Mouse (Mus musculus): ENCODE measurements around the gene Zfp750.

DNA sequence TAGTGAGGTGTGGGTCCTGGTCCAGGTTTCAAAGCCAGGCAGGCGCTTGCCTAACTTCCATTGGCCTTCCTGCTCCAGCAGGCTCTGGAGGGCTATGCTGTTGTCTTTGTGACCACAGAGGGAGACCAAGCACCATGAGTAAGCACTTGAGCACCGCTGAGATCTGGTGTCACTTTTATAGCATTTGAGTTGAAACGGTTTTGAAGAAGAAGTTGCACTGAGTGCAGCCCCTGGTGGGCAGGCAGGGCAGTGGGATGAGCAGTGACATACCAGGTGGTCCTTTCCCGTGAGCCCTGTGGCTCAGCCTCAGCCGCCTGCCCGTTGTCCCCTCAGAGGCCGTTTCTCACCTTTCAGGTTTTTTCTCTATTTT is 41.1 kb upstream of the Zfp750 start:
- TF ChIP-seq MAX (IDR thresholded peaks at IDR 0.05) (no peak), CTCF (IDR thresholded peaks at IDR 0.05; ENCODE audit: control insufficient read depth, insufficient read depth, insufficient read length) (no peak)
